Mouse (Mus musculus) left cerebral cortex, adult 2 months (tissue): ENCODE results near the gene Rsrc1. TPM values are rescaled to one million over a fixed set of nuclear protein-coding genes. Genes with fewer than 3 reads are reported as not detected.

Experiments
- DNase-seq, 2 experiments: peaks; one replicate each; pipeline ENCODE4 v3.0.0; 2021 to 2022; ENCODE audit warnings: low spot score in 2 of 2, mixed read lengths in 1 of 2; ENCODE audit errors: extremely low spot score in 1 of 2
- H3K27ac ChIP-seq: fragments of 200-600 bp; 2 replicates; pipeline ENCODE4 v1.8.1; 2022
- H3K4me3 ChIP-seq: fragments of 200-600 bp; 2 replicates; pipeline ENCODE4 v1.8.1; 2022
- CTCF ChIP-seq: fragments of 200-600 bp; IDR thresholded peaks from 2 replicates; pipeline ENCODE4 v1.8.1; 2022; ENCODE audit warnings: antibody characterized with exemption, mild to moderate bottlenecking, moderate library complexity
- intact Hi-C: fragments of 180-260 bp; cut with DNase I; formaldehyde crosslinking; loops from one replicate; pipeline ENCODE4 v1.15.1; 2025
- total RNA-seq, 2 experiments: library from RNA; stranded (reverse); gene quantifications; 2 replicates each; pipeline ENCODE4 v1.2.3; 2021

Rsrc1 gene
- total RNA-seq, 2 experiments from 2014 or later, result 36.3 to 37.2 TPM

GRCm38 (mm10) chr3:66976889-66977615, 4.1 kb upstream of the Rsrc1 start:
- Histone ChIP-seq H3K27ac (no peak overlapping the region), H3K4me3 (no peak overlapping the region)
- TF ChIP-seq CTCF, result no peak
- no peak for DNase-seq
- intact Hi-C loops, result loop anchor here (10.0 kb wide), 1 partner anchor 288 kb away; no protein-coding TSS in a partner anchor

DNA sequence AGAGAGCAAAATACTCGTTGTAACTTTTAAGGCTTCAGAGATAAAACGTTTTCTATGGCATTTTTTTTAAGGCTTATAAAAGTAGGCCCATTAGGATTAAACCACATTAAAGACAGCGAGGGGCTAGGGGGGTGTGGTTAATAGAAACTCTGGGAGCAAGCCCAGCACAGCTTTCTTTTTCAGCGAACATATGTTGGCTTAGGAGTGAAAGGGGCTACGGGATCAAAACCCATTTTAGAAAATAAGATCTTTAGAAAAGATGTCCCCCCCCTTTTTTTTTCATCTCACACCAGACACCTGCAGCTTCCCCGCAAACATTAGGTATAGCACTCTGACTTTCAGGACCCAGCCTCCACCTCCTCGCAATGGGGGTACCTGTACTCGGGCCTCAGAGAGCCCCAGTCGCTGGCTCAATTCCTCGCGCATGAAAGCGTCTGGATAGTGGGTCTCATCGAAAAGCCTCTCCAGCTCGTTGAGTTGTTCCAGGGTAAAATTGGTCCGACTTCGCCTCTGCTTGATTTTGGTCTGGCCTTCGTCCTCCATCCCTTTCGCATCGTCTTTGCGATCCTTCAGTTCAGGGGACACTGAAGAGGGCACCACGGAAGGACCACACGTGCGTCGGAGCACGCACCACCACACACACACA, 3.3 kb upstream of the Rsrc1 start:
- H3K4me3 ChIP-seq, result no peak overlapping the region
- H3K27ac ChIP-seq, result no peak overlapping the region
- no peak for TF ChIP-seq CTCF
- no peak for DNase-seq
- intact Hi-C loops, result loop anchor here (10.0 kb wide), 1 partner anchor 287 kb away; no protein-coding TSS in a partner anchor

- Histone ChIP-seq H3K27ac (no peak overlapping the region), H3K4me3 (no peak overlapping the region)
- intact Hi-C loops, result loop anchor here (10.0 kb wide), 1 partner anchor 286 kb away; no protein-coding TSS in a partner anchor
- TF ChIP-seq CTCF, result no peak
- DNase-seq, result peak in 1 of 2 experiments; percentile 13
Measured at GRCm38 (mm10) chr3:66978457-66979381, 2.5 kb upstream of the Rsrc1 start.

DNA sequence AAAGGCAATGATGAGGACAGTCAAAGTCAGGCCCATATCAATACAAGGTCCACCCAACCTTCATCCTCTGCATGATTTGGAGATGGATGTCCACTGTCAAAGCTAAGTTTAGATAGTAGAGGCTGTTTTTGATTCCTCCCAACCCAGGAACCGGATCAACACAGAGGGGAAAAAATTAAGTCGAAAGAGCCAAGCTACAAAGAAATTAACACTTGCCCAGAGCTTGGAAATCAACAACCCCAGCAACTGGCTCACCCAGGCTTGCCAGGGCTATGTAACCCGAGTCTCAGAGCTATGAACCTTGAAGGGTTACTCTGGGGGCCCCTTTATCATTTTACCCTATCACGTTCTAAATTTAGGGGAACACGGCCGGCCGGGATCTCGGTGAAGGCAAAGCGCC, 1.7 kb upstream of the Rsrc1 start:
- DNase-seq, result no peak
- H3K4me3 ChIP-seq, result no peak overlapping the region
- no peak overlapping the region for H3K27ac ChIP-seq
- intact Hi-C loops, result loop anchor here (10.0 kb wide), 1 partner anchor 285 kb away; no protein-coding TSS in a partner anchor
- no peak for TF ChIP-seq CTCF

GRCm38 (mm10) chr3:66980111-66980975, 847 bp upstream of the Rsrc1 start:
- Histone ChIP-seq H3K4me3 (no peak overlapping the region), H3K27ac (no peak overlapping the region)
- no peak for TF ChIP-seq CTCF
- intact Hi-C loops, result loop anchor here (5.0 to 10.0 kb wide), 2 partner anchors 233 to 364 kb away; no protein-coding TSS in a partner anchor
- no peak for DNase-seq

DNA sequence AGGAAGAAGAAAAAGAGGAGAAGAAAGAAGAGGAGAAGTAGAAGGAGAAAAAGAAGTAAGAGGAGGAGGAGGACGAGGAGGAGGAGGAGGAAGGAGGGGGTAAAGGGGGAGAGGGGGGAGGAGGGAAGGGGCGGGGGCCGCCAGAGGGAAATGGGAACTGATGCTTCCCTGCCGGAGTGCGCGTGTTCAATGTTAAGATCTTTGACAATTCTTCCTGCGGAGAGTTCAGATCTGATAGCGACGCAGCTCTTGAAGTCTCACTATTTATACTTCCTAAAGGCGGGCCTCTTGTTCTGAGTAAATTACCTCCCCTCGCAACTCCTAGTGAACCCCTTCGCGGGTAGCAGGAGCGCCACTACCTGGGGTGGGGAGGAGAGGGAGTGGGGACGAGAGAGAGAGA, 516 bp downstream of the Rsrc1 start, which contains the start of gene Shox2:
Gene Shox2, minus strand, starts transcription at position 66 of the 400 bp plus-strand sequence.
- intact Hi-C loops, result loop anchor here (5.0 to 10.0 kb wide), 2 partner anchors 234 to 363 kb away; no protein-coding TSS in a partner anchor
- DNase-seq, result no peak
- Histone ChIP-seq H3K27ac (no peak within 1 kb of the TSS), H3K4me3 (peak within 1 kb of the TSS; percentile 21; the same call in 1 of the 2 replicates)
- no peak for TF ChIP-seq CTCF

- DNase-seq, result peak; percentile 13 to 17
- Histone ChIP-seq H3K4me3 (no peak overlapping the region), H3K27ac (no peak overlapping the region)
- TF ChIP-seq CTCF, result no peak
- intact Hi-C loops, result loop anchor here (5.0 to 10.0 kb wide), 2 partner anchors 235 to 362 kb away; no protein-coding TSS in a partner anchor
Measured at GRCm38 (mm10) chr3:66982181-66982911, 1.2 kb downstream of the Rsrc1 start.

- TF ChIP-seq CTCF, result no peak
- Histone ChIP-seq H3K4me3 (no peak overlapping the region), H3K27ac (no peak overlapping the region)
- no peak for DNase-seq
- intact Hi-C loops, result loop anchor here (5.0 to 10.0 kb wide), 2 partner anchors 236 to 361 kb away; no protein-coding TSS in a partner anchor
Measured at GRCm38 (mm10) chr3:66983481-66983880, 2.3 kb downstream of the Rsrc1 start.

DNA sequence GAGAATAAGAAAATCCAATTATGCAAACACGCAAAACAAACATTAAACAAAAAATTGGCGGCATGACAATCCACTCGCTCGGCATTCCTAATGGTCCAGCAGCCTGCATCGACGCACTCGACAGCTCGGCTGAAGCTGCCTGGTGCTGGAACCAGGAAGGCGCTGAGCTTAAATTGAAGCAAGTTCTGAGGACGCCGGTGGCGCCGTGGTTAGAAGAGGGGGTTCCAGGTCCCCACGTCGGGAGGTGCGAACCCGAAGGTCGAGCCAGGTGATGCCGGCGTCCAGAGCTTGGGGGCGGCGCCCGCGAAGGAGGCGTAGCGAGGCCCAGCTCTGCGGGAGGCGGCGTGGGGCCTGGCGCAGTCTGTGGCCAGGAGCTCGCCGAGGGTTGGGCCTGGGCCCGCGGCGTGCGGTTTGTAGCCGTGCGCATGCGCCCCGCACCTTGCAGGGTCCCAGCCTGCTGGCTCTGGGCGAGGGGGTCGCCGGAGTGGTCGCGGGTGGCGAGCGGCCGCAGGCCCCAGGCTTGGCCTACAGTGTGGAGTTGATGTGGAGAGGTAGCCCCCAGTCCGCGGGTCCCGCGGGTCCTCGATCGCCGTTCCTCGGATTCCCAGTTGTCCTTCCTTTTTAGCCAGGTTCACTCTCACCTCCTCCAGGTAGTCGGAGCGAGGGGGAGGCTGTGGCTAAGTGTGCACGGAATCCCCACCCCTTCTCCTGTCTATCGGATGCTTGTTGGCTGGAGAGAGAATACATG, 4.5 kb downstream of the Rsrc1 start:
- intact Hi-C loops, result loop anchor here (5.0 to 10.0 kb wide), 2 partner anchors 359 to 573 kb away; no protein-coding TSS in a partner anchor
- DNase-seq, result peak; percentile 68 to 70
- no peak for TF ChIP-seq CTCF
- H3K27ac ChIP-seq, result peak overlapping the region; percentile 7; the same call in 1 of the 2 replicates
- peak overlapping the region; percentile 61 for H3K4me3 ChIP-seq
